Mouse (Mus musculus): ENCODE data around the gene Gm45015. TPM values are rescaled to one million over a fixed set of nuclear protein-coding genes. Genes with fewer than 3 reads are reported as not detected.

Gm45015 gene
- not detected in 4 replicates for total RNA-seq (2023; ENCODE audit: inconsistent age)

DNA sequence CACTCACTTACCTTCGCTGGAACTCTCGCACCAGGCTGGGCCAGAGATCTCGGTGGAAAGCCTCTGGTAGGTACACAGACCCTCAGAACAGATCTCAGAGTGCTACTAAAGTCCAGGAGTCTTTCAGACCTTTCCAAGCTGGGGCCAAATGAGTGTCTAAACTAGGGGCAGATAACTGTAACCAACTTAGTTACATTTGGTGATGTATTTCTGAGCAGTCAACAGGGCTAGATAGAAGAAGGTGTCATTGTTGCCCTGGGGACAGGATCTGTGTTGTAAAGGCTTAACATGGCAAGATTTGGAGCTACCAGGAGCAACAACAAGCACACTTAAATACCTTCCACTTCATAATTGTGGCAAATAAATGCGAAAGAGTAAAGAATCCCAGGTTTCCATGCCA lies at the start of gene Gm45015:
Gm45015 (minus strand) TSS at position 101 of the 400 bp plus-strand sequence.

DNA sequence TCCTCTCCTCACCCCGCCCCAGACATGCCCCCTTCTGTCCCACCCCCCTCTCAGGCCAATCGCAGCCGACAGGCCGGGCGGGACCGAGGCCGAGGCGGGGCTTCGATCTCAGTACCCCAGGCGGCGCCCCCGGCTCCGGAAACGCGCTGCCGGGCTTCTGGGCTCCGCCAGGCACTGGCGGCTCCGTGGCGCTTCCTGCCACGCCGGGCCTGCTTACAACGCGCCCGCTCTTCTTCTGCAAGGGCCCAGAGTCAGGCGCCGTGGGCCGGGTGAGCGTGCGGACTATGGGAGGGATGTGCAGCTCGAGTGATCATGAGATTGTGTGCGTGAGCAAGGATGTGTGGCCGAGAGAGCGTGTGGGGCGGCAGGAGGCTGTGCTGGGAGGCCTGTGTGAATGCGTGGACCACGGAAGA lies 5.8 kb upstream of the Gm45015 start, which contains the start of gene Zfp275:
Zfp275 (plus strand) TSS at position 139 of the 413 bp plus-strand sequence.

DNA sequence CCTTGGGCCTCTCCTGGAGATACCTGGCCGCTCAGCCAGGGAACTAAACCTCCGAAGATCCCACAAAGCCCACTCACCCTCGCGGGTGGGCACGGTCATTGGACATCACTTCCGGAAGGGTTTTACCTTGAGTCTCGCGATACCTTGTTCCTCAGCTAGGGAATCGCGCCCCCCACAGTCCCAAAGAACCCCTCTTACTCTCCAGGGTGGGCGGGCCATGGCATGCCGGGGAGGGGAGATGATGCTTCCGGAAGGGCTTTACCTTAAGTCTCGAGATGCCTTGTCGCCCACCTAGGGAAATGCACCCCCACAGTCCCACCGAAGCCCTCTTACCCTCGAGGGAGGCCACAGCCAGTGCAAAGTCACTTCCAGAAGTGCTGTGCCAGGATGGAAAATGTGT lies 43.8 kb downstream of the Gm45015 start, which contains the start of the genes Xlr5a and Xlr5c:
Xlr5a (minus strand) TSS at position 101 of the 400 bp plus-strand sequence.
Xlr5c (minus strand) TSS at position 101 of the 400 bp plus-strand sequence.

Other genes starting within 250 kb of the Gm45015 start
- 0.15 to 0.38 TPM (median 0.27 TPM) in 3 of 4 replicates, not detected in the other for gene Xlr3a, start 239.7 kb downstream of the Gm45015 start, total RNA-seq (2023; ENCODE audit: inconsistent age)
- gene Gm14685, start 219.8 kb downstream of the Gm45015 start, total RNA-seq (2023; ENCODE audit: inconsistent age): 0.19 TPM in 1 of 4 replicates, not detected in the others
- not detected in 4 replicates for gene Xlr5b, start 188.0 kb downstream of the Gm45015 start, total RNA-seq (2023; ENCODE audit: inconsistent age)
- 0.21 TPM in 1 of 4 replicates, not detected in the others for gene DXBay18, start 187.4 kb downstream of the Gm45015 start, total RNA-seq (2023; ENCODE audit: inconsistent age)
- not detected in 4 replicates for gene Spin2d, start 159.9 kb downstream of the Gm45015 start, total RNA-seq (2023; ENCODE audit: inconsistent age)
- gene Xlr3b, start 144.6 kb downstream of the Gm45015 start, total RNA-seq (2023; ENCODE audit: inconsistent age): 1.5 to 2.8 TPM (median 2.0 TPM) in 4 replicates
- 11.2 to 16.7 TPM (median 13.7 TPM) in 4 replicates for gene Xlr4b, start 122.5 kb downstream of the Gm45015 start, total RNA-seq (2023; ENCODE audit: inconsistent age)
- 12.3 to 14.9 TPM (median 13.4 TPM) in 4 replicates for gene F8a, start 108.5 kb downstream of the Gm45015 start, total RNA-seq (2023; ENCODE audit: inconsistent age)
- gene Xlr4c, start 93.7 kb downstream of the Gm45015 start, total RNA-seq (2023; ENCODE audit: inconsistent age): 3.2 to 5.3 TPM (median 4.2 TPM) in 4 replicates
- 0.35 TPM in 1 of 4 replicates, not detected in the others for gene Xlr3c, start 71.5 kb downstream of the Gm45015 start, total RNA-seq (2023; ENCODE audit: inconsistent age)
- not detected in 4 replicates for gene Xlr5a, start 43.9 kb downstream of the Gm45015 start, total RNA-seq (2023; ENCODE audit: inconsistent age)
- not detected in 4 replicates for gene Xlr5c, start 43.9 kb downstream of the Gm45015 start, total RNA-seq (2023; ENCODE audit: inconsistent age)
- gene Zfp275, start 5.8 kb upstream of the Gm45015 start, total RNA-seq (2023; ENCODE audit: inconsistent age): 24.0 to 32.8 TPM (median 26.6 TPM) in 4 replicates
- gene Gm18336, start 61.9 kb upstream of the Gm45015 start, total RNA-seq (2023; ENCODE audit: inconsistent age): not detected in 4 replicates
- not detected in 4 replicates for gene Zfp92, start 74.3 kb upstream of the Gm45015 start, total RNA-seq (2023; ENCODE audit: inconsistent age)
- 0.54 TPM in 1 of 4 replicates, not detected in the others for gene Trex2, start 98.5 kb upstream of the Gm45015 start, total RNA-seq (2023; ENCODE audit: inconsistent age)
- 19.5 to 22.9 TPM (median 21.4 TPM) in 4 replicates for gene Haus7, start 122.2 kb upstream of the Gm45015 start, total RNA-seq (2023; ENCODE audit: inconsistent age)
- gene Bgn, start 146.8 kb upstream of the Gm45015 start, total RNA-seq (2023; ENCODE audit: inconsistent age): 0.29 to 0.94 TPM (median 0.44 TPM) in 4 replicates
- not detected in 4 replicates for gene Atp2b3, start 166.2 kb upstream of the Gm45015 start, total RNA-seq (2023; ENCODE audit: inconsistent age)

Data from B cell, adult (primary cell).